Comparison of ENCODE assay signal across 19 mouse cellular contexts in the genomic region with DNA sequence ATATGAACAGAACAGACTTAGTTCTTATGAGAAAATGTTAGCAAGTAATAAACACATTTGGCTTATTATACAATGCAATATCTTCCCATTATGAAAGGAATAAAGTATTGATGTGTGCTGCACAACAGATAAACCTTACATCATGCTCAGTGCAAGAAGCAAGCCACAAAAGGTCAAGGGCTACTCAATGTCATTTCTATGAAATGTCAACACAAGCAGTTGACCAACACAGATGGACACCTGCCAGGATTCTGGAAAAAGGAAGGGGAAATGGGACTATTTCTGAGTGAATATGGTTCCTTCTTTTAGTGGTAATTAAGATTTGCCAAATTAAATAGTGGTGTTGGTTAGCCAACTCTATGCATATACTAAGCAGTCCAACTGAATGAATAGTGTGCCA. TPM values are rescaled to one million over a fixed set of nuclear protein-coding genes. Genes with fewer than 3 reads are reported as not detected.
DNase-seq lines count a peak whose midpoint lies in the region; ATAC-seq and TF ChIP-seq lines count a peak whose summit lies in the region.
"Had no signal": no experiment of that assay in that cellular context is flagged by ENCODE, and none has a peak within 500 bp of the region (broad histone marks: within the 10 kb centered on the region; RNA-seq: fewer than 3 reads in every experiment).

No protein-coding gene starts in this region.

- H3K9me3 ChIP-seq in MEL (replicated peaks; ENCODE audit: insufficient read depth, low read length): no peaks in the 10 kb centered on the region
- H3K9me3 ChIP-seq: embryonic facial prominence, embryonic 12.5 days; G1E; limb, embryonic 10.5 days; lung, embryonic 15.5 days; neural tube, embryonic 12.5 days had no signal

- H3K9ac ChIP-seq in MEL (ENCODE audit: control insufficient read depth, low read depth, low read length, poor library complexity, severe bottlenecking): no peak overlapping the region
- H3K9ac ChIP-seq: embryonic facial prominence, embryonic 12.5 days; lung, embryonic 15.5 days; neural tube, embryonic 12.5 days had no signal

- no peaks in the 10 kb centered on the region for H3K27me3 ChIP-seq in MEL (ENCODE audit: control insufficient read depth in 1 of 2, insufficient read depth in 2 of 2, low read length in 2 of 2)
- H3K27me3 ChIP-seq: embryonic facial prominence, embryonic 12.5 days; lung, embryonic 15.5 days; neural tube, embryonic 12.5 days had no signal

- H3K79me2 ChIP-seq in MEL (ENCODE audit: control insufficient read depth, insufficient read depth, low read length, poor library complexity): no peaks in the 10 kb centered on the region

- peaks cover 0 to 35% of the 10 kb centered on the region in 2 experiments; a peak in 2 of 4 replicates for H3K36me3 ChIP-seq in MEL (ENCODE audit: control insufficient read depth in 1 of 2, insufficient read depth in 2 of 2, low read length in 2 of 2)
- H3K36me3 ChIP-seq: embryonic facial prominence, embryonic 12.5 days; G1E; limb, embryonic 10.5 days; lung, embryonic 15.5 days; neural tube, embryonic 12.5 days had no signal

- H3K27ac ChIP-seq in MEL (ENCODE audit: control insufficient read depth, low read depth, low read length): 0 out of 2 replicates have a peak overlapping the region, but pooled peaks have one; percentile 14
- H3K27ac ChIP-seq: embryonic facial prominence, embryonic 12.5 days; limb, embryonic 10.5 days; lung, embryonic 15.5 days; neural tube, embryonic 12.5 days had no signal

- no peak for TF ChIP-seq RAD21 in MEL (IDR thresholded peaks at IDR 0.05; ENCODE audit: low read depth, low read length)

- TF ChIP-seq EP300 in MEL (IDR thresholded peaks at IDR 0.05; ENCODE audit: low read depth in 1 of 2, low read length in 2 of 2): no peak

- TF ChIP-seq POLR2A in MEL (IDR thresholded peaks at IDR 0.05; ENCODE audit: control insufficient read depth in 1 of 2, insufficient read depth in 1 of 2, low read depth in 1 of 2, low read length in 2 of 2, poor library complexity in 1 of 2): no peak

- H3K4me1 ChIP-seq in MEL (ENCODE audit: control insufficient read depth in 1 of 2, insufficient read depth in 2 of 2, low read length in 2 of 2): peaks cover 27 to 33% of the 10 kb centered on the region in 2 experiments
- H3K4me1 ChIP-seq: limb, embryonic 10.5 days; neural tube, embryonic 12.5 days had no signal

- H3K4me3 ChIP-seq in MEL (ENCODE audit: control insufficient read depth in 1 of 2, insufficient read depth in 1 of 2, low read depth in 2 of 2, low read length in 2 of 2): no peak overlapping the region; a peak in 1 of 4 replicates
- H3K4me3 ChIP-seq: embryonic facial prominence, embryonic 12.5 days; limb, embryonic 10.5 days; lung, embryonic 15.5 days; neural tube, embryonic 12.5 days had no signal

- TF ChIP-seq CTCF in MEL (IDR thresholded peaks at IDR 0.05 in 2 of 3, conservative IDR thresholded peaks at IDR 0.05 in 1 of 3; ENCODE audit: control insufficient read depth in 1 of 3, insufficient read depth in 1 of 3, low read depth in 2 of 3, low read length in 3 of 3, poor library complexity in 1 of 3, severe bottlenecking in 1 of 3): no peak

- peak; percentile 35 for DNase-seq in heart, adult 8-10 months (ENCODE audit: low spot score)
- no peak for DNase-seq in heart, postnatal 4 days
- DNase-seq in MEL (ENCODE audit: low read depth, low spot score): no peak
- peak; percentile 19 for DNase-seq in adrenal gland, postnatal 25 days
- no peak for DNase-seq in cerebellum, adult 11-12 months
- no peak for DNase-seq in kidney, adult 11 months
- DNase-seq in ovary, postnatal 36 days (ENCODE audit: low spot score): no peak
- DNase-seq: cerebellum, adult 2 months; kidney, adult 18-20 months had no signal

- ATAC-seq in megakaryocyte, adult 5-6 weeks (ENCODE audit: poor library complexity, severe bottlenecking): peak; percentile 61
- ATAC-seq: hindbrain, embryonic 16.5 days had no signal

TF ChIP-seq in MEL, 35 proteins besides CTCF, POLR2A, EP300 and RAD21:
- no peak for TF ChIP-seq ZKSCAN1 (IDR thresholded peaks at IDR 0.05; ENCODE audit: low read depth, low read length)

RNA-seq across cellular contexts. Expression of gene Pdcd1lg2, which starts 9.2 kb away (rescaled TPM):
- total RNA-seq in heart, adult 8-10 months (2022): under 1 TPM in 1 of 4 experiments, not detected in 3; 0.31 TPM
- total RNA-seq in heart, postnatal 4 days (2021): not detected
- total RNA-seq in MEL (2012; rRNA removed): 1.3 and 1.7 TPM in 2 replicates
- polyA plus RNA-seq in MEL (2012; ENCODE audit: insufficient read depth in 1 of 2, insufficient read length in 2 of 2, low read depth in 1 of 2, low replicate concordance in 2 of 2, missing spikeins in 1 of 2): 1 to 10 TPM in 1 of 2 experiments, not detected in 1; 5.4 TPM
- total RNA-seq in adrenal gland, postnatal 25 days (2021): not detected in 2 replicates
- 0.75 TPM in 1 of 2 replicates, not detected in the other for total RNA-seq in megakaryocyte, adult 5-6 weeks (2015)
- 0.44 and 1.8 TPM in 2 replicates for total RNA-seq in megakaryocyte, adult 5-6 weeks (2017)
- polyA plus RNA-seq: cerebellum, adult 2 months; gonadal fat pad, adult 2 months; heart, postnatal 0 days; limb, embryonic 10.5 days; midbrain, embryonic 14.5 days; neural tube, embryonic 12.5 days had no signal

RNA-seq across cellular contexts. Expression of gene Cd274, which starts 52.7 kb away (rescaled TPM):
- total RNA-seq in heart, adult 8-10 months (2022): 1 to 10 TPM; 3.0 to 3.6 (median 3.4) TPM
- under 1 TPM; 0.60 to 0.65 TPM for total RNA-seq in heart, postnatal 4 days (2021)
- total RNA-seq in MEL (2012; rRNA removed): 3.1 and 3.2 TPM in 2 replicates
- polyA plus RNA-seq in MEL (2012; ENCODE audit: insufficient read depth in 1 of 2, insufficient read length in 2 of 2, low read depth in 1 of 2, low replicate concordance in 2 of 2, missing spikeins in 1 of 2): 1 to 10 TPM in 1 of 2 experiments, not detected in 1; 5.0 TPM
- total RNA-seq in adrenal gland, postnatal 25 days (2021): 6.9 and 8.8 TPM in 2 replicates
- 4.1 and 5.6 TPM in 2 replicates for total RNA-seq in megakaryocyte, adult 5-6 weeks (2015)
- total RNA-seq in megakaryocyte, adult 5-6 weeks (2017): 2.6 and 2.9 TPM in 2 replicates

RNA-seq across cellular contexts. Expression of gene Plgrkt, which starts 52.8 kb away (rescaled TPM):
- 10 to 100 TPM; 26.7 to 34.5 (median 28.7) TPM for total RNA-seq in heart, adult 8-10 months (2022)
- 10 to 100 TPM; 29.8 to 30.6 TPM for total RNA-seq in heart, postnatal 4 days (2021)
- total RNA-seq in MEL (2012; rRNA removed): 107 and 117 TPM in 2 replicates
- polyA plus RNA-seq in MEL (2012; ENCODE audit: insufficient read depth in 1 of 2, insufficient read length in 2 of 2, low read depth in 1 of 2, low replicate concordance in 2 of 2, missing spikeins in 1 of 2): 100 to 1,000 TPM in 1 of 2 experiments, not detected in 1; 145 TPM
- total RNA-seq in adrenal gland, postnatal 25 days (2021): 66.1 and 99.7 TPM in 2 replicates
- total RNA-seq in megakaryocyte, adult 5-6 weeks (2015): 66.4 and 70.8 TPM in 2 replicates
- total RNA-seq in megakaryocyte, adult 5-6 weeks (2017): 50.8 and 57.1 TPM in 2 replicates

Comparison
In these comparisons a context has a peak if more than half of its experiments do, and no peak if none do; other contexts are left out.
1. DNase-seq: peak in heart, adult 8-10 months (single experiment) and adrenal gland, postnatal 25 days (single experiment); none in heart, postnatal 4 days (single experiment), MEL (single experiment), cerebellum, adult 11-12 months (single experiment), kidney, adult 11 months (single experiment) and ovary, postnatal 36 days (single experiment).